Mouse (Mus musculus) ES-E14 (cell line): ENCODE measurements around the gene Tulp1. TPM values are rescaled to one million over a fixed set of nuclear protein-coding genes. Genes with fewer than 3 reads are reported as not detected.

Experiments
- DNase-seq: peaks from one replicate; pipeline ENCODE4 v3.0.0-alpha.2; 2013; ENCODE audit warnings: low read depth, low spot score
- H3K27ac ChIP-seq: 2 replicates; pipeline ENCODE4 v1.5.1; 2012; ENCODE audit warnings: low read depth, mild to moderate bottlenecking, low read length, moderate library complexity, mixed read lengths; ENCODE audit not compliant: poor library complexity, insufficient read depth, severe bottlenecking
- H3K36me3 ChIP-seq: 2 replicates; pipeline ENCODE4 v1.6.1; 2012; ENCODE audit warnings: mild to moderate bottlenecking, low read length, moderate library complexity, mixed read lengths; ENCODE audit not compliant: control insufficient read depth, poor library complexity, insufficient read depth, severe bottlenecking
- H3K4me1 ChIP-seq, 2 experiments: fragments of 150-350 bp in 1 of 2; sonication (generic) in 1 of 2; 2 replicates each; pipeline ENCODE4 v1.6.1; 2012; ENCODE audit warnings: low read length in 2 of 2, mild to moderate bottlenecking in 1 of 2, mixed read lengths in 1 of 2; ENCODE audit not compliant: control insufficient read depth in 2 of 2, insufficient read depth in 2 of 2, poor library complexity in 1 of 2
- H3K4me3 ChIP-seq, 2 experiments: fragments of 150-350 bp in 1 of 2; sonication (generic) in 1 of 2; 2 replicates each; pipeline ENCODE4 v1.5.1; 2012; ENCODE audit warnings: low read length in 2 of 2, low read depth in 1 of 2, mild to moderate bottlenecking in 1 of 2, mixed read lengths in 1 of 2; ENCODE audit not compliant: insufficient read depth in 1 of 2, poor library complexity in 1 of 2, severe bottlenecking in 1 of 2
- H3K9ac ChIP-seq: 2 replicates; pipeline ENCODE4 v1.6.1; 2012; ENCODE audit warnings: low read depth, mild to moderate bottlenecking, low read length, mixed read lengths; ENCODE audit not compliant: poor library complexity, insufficient read depth, severe bottlenecking
- H3K9me3 ChIP-seq: fragments of 150-350 bp; sonication (generic); 2 replicates; pipeline ENCODE4 v1.6.1; 2012; ENCODE audit warnings: low read depth, mild to moderate bottlenecking, low read length; ENCODE audit not compliant: control insufficient read depth, insufficient read depth
- CHD2 ChIP-seq: IDR thresholded peaks from 2 replicates; pipeline ENCODE4 v1.6.1; 2014; ENCODE audit warnings: mild to moderate bottlenecking, low read depth, low read length, inconsistent platforms
- HCFC1 ChIP-seq: IDR thresholded peaks from 2 replicates; pipeline ENCODE4 v1.6.1; 2012; ENCODE audit warnings: low read length, inconsistent platforms, borderline replicate concordance; ENCODE audit not compliant: insufficient read depth
- MAFK ChIP-seq: IDR thresholded peaks from 2 replicates; pipeline ENCODE4 v1.6.1; 2014; ENCODE audit warnings: mild to moderate bottlenecking, low read depth, low read length, inconsistent platforms; ENCODE audit not compliant: insufficient read depth
- ZC3H11A ChIP-seq: IDR thresholded peaks from 2 replicates; pipeline ENCODE4 v1.6.1; 2012; ENCODE audit warnings: low read depth, mild to moderate bottlenecking, inconsistent platforms, low read length, borderline replicate concordance
- ZNF384 ChIP-seq: IDR thresholded peaks from 2 replicates; pipeline ENCODE4 v1.6.1; 2012; ENCODE audit warnings: low read depth, low read length, inconsistent platforms
- in situ Hi-C, 2 experiments: fragments of 600-800 bp; cut with MboI; formaldehyde crosslinking; loops; one replicate each; pipeline ENCODE4 v1.15.1; 2025; ENCODE audit warnings: low sequenced_read_pairs in 2 of 2, inconsistent platforms in 1 of 2; ENCODE audit not compliant: unreplicated experiment in 2 of 2
- total RNA-seq: library from RNA; depleted of rRNA; stranded (reverse); fragments of 300-350 nt; gene quantifications from 2 replicates; pipeline ENCODE4 v1.2.3, GENCODE M21; 2012

The Tulp1 gene
- total RNA-seq, 1 experiment, result 3.7 TPM

DNA sequence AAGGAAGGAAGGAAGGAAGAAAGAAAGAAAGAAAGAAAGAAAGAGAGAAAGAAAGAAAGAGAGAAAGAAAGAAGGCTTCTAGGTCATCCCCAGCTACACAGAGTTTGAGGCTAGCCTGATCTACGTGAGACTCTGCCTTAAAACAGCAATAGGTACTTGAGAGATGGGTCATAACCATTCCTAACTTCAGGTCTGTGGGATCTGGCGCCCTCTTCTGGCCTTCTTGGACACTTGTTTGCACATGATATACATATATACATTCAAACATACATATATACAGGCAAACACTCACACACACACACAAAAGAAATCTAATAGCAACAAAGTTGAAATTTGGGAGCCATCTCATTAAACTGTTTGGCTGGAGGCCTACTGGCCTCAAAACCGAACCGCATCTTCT lies 19.3 kb upstream of the Tulp1 start:
- in situ Hi-C loops, result loop anchor here in 1 of 2 experiments (10.0 kb wide), 1 partner anchor 151 kb away; the partner anchor contains the start of gene Armc12
- TF ChIP-seq ZC3H11A, result no peak
- TF ChIP-seq HCFC1, result no peak
- no peak for TF ChIP-seq ZNF384
- no peak for TF ChIP-seq CHD2
- TF ChIP-seq MAFK, result no peak
- Histone ChIP-seq H3K36me3 (no peaks in the 10 kb centered on the region), H3K4me1 (peaks cover 0 to 13% of the 10 kb centered on the region in 2 experiments; a peak in 3 of 4 replicates), H3K9ac (no peak overlapping the region), H3K9me3 (no peaks in the 10 kb centered on the region), H3K4me3 (no peak overlapping the region), H3K27ac (no peak overlapping the region)
- peak; percentile 82 for DNase-seq

DNA sequence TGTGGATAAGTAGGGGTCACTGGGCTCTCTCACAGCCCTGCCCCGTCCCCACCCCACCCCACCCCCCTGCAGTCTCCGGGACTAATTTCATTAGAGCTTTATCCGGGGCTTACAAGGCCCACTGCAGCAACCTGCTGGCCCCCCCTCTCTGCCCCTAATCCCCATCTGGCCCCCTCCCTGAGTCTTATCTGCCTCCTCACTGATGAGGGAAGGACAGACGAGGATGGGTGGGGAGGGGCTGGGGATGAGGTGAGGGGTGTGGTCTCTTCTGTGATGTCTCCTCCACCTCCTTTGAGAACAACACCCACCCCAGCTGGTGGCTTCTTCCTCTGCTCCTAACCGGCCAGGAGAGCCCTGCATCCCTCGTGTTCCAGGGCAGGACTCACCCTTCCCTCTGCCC lies 15.2 kb upstream of the Tulp1 start:
- no peaks in the 10 kb centered on the region for H3K36me3 ChIP-seq
- H3K9ac ChIP-seq, result no peak overlapping the region
- no peak overlapping the region for H3K27ac ChIP-seq
- H3K9me3 ChIP-seq, result no peaks in the 10 kb centered on the region
- DNase-seq, result no peak
- no peak overlapping the region for H3K4me3 ChIP-seq
- no peak for TF ChIP-seq HCFC1
- H3K4me1 ChIP-seq, result peaks cover 1 to 11% of the 10 kb centered on the region in 2 experiments; a peak in 3 of 4 replicates
- in situ Hi-C loops, result loop anchor here in 1 of 2 experiments (10.0 kb wide), 1 partner anchor 155 kb away; the partner anchor contains the start of gene Armc12

- Histone ChIP-seq H3K4me1 (peaks cover 4 to 16% of the 10 kb centered on the region in 2 experiments), H3K27ac (no peak overlapping the region), H3K9me3 (no peaks in the 10 kb centered on the region), H3K4me3 (peak overlapping the region; percentile 45 to 52), H3K36me3 (no peaks in the 10 kb centered on the region), H3K9ac (no peak overlapping the region)
- in situ Hi-C loops, result no loop called here
- DNase-seq, result no peak
- TF ChIP-seq ZC3H11A, result no peak
- no peak for TF ChIP-seq MAFK
- no peak for TF ChIP-seq CHD2
- TF ChIP-seq ZNF384, result no peak
- TF ChIP-seq HCFC1, result no peak
Measured at GRCm38 (mm10) chr17:28375592-28376061, 10.6 kb upstream of the Tulp1 start.

- no peaks in the 10 kb centered on the region for H3K36me3 ChIP-seq
- H3K27ac ChIP-seq, result no peak overlapping the region
- DNase-seq, result no peak
- in situ Hi-C loops, result no loop called here
- H3K4me1 ChIP-seq, result peaks cover 4 to 9% of the 10 kb centered on the region in 2 experiments
- no peaks in the 10 kb centered on the region for H3K9me3 ChIP-seq
- TF ChIP-seq ZNF384 (no peak), CHD2 (no peak), ZC3H11A (no peak), HCFC1 (no peak), MAFK (no peak)
- no peak overlapping the region; the same call in 1 of the 2 replicates for H3K9ac ChIP-seq
- H3K4me3 ChIP-seq, result no peak overlapping the region
Measured at GRCm38 (mm10) chr17:28374494-28374893, 9.5 kb upstream of the Tulp1 start.

GRCm38 (mm10) chr17:28373821-28374220 lies 8.8 kb upstream of the Tulp1 start:
- DNase-seq, result no peak
- Histone ChIP-seq H3K27ac (no peak overlapping the region), H3K36me3 (no peaks in the 10 kb centered on the region), H3K9ac (no peak overlapping the region), H3K9me3 (no peaks in the 10 kb centered on the region), H3K4me1 (peaks cover 4 to 9% of the 10 kb centered on the region in 2 experiments), H3K4me3 (no peak overlapping the region)
- in situ Hi-C loops, result no loop called here
- no peak for TF ChIP-seq HCFC1
- peak; percentile 37; the same call in 1 of the 2 replicates for TF ChIP-seq ZC3H11A
